Mouse (Mus musculus): ENCODE measurements around the gene Nfix. TPM values are rescaled to one million over a fixed set of nuclear protein-coding genes. Genes with fewer than 3 reads are reported as not detected.

Gene Nfix
- polyA plus RNA-seq, 1 experiment from 2014 or later = 14.8 TPM

DNA sequence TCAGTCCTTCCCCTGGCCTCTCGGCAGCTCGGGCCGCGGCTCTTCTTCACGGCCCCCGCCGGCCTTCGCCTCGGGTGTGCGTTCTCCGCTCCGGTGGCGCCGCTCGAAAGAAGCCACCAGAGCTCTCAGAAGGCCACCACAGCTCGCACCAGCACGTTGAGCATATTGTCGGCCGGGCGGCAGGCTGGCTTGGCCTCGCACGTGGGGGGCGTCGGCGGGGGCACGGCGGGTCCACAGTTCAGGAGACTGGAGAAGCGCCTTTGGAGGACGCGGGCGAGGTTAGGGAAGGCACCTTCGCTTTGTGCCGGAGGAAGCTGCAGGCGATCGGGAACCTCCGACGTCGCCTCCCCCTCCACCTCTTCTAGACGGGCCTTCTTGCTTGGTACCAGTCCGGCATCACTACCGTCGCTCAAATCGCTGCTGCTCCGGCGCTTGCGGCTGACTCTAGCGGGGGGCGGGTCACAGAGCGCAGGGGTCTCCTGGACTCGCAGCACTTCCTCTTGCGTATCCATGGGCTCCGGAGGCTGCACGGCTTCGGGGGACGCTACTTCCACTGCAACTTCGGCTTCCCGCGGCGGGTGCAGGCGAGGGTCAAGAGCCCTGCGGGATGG lies 138.1 kb downstream of the Nfix start:
- Histone ChIP-seq H3K36me3 (no peaks in the 10 kb centered on the region), H3K9me3 (no peaks in the 10 kb centered on the region), H3K4me2 (replicated peaks) (peak overlapping the region; percentile 84), H3K27ac (peak overlapping the region; percentile 94), H3K4me1 (replicated peaks) (peaks cover 24% of the 10 kb centered on the region), H3K9ac (peak overlapping the region; percentile 89), H3K27me3 (replicated peaks) (no peaks in the 10 kb centered on the region), H3K4me3 (replicated peaks) (peak overlapping the region; percentile 76)
- under 1% methylated on average over 61 of the region's 61 CpGs for WGBS
- peak; percentile 0; the same call in 1 of the 2 replicates for ATAC-seq

DNA sequence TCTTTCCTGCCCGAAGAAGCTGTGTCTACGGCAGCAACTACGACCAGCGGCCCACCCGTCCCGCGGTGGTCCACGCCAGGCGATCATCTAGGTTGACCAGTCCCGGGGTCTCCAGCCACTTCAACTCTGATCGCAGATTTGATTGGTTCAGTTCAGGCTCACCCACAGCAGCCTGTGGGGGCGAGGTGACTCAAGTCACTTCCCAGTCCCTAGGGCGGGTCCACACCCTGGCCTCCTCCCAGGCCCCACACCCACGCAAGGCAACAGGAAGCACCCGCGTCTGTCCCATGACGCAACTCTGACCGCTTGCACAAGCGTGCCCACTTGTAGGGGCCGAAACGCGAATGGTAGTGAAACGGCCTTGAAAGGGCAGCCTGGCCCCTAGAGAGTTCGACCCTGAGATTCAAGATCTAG lies 138.7 kb downstream of the Nfix start:
- Histone ChIP-seq H3K4me3 (replicated peaks) (peak overlapping the region; percentile 76), H3K27ac (peak overlapping the region; percentile 94), H3K36me3 (no peaks in the 10 kb centered on the region), H3K4me2 (replicated peaks) (peak overlapping the region; percentile 84), H3K27me3 (replicated peaks) (no peaks in the 10 kb centered on the region), H3K9me3 (no peaks in the 10 kb centered on the region), H3K9ac (peak overlapping the region; percentile 89), H3K4me1 (replicated peaks) (peaks cover 30% of the 10 kb centered on the region)
- WGBS = under 1% methylated on average over 24 of the region's 24 CpGs
- peak; percentile 44 for ATAC-seq

DNA sequence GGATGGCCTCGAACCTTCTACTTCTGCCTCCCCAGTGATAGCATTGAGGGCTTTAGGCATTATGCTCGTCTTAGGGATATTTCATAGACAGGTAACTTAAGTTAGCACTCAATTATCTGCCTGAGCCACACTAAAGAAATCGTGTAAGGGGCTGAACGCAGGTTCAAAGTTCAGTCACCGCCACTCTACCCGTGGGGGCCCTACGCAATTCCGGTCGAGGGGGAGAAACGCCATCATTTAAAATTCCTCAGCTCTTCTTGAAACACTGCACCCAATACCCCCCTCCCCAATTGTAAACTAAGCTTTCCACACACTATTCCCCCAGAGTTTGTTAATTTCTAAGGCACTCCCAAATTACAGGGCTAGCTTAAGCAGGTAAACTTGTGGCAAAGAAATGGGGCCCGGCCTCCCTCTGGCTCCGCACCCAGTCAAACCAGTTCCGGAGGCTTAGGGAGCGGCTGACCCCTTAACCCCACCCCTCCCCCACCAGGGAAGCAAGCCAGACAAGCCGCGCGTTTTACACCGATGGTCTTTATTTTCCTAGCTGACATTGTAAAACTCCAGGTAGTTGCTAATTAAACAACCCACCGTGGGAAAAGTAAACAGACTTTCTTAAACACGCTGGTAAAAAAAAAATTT lies 139.2 kb downstream of the Nfix start:
- Histone ChIP-seq H3K4me3 (replicated peaks) (peak overlapping the region; percentile 76), H3K9ac (peak overlapping the region; percentile 89), H3K27me3 (replicated peaks) (no peaks in the 10 kb centered on the region), H3K9me3 (no peaks in the 10 kb centered on the region), H3K36me3 (no peaks in the 10 kb centered on the region), H3K4me1 (replicated peaks) (peaks cover 33% of the 10 kb centered on the region), H3K4me2 (replicated peaks) (peak overlapping the region; percentile 84), H3K27ac (peak overlapping the region; percentile 94)
- WGBS = 1% methylated on average over 20 of the region's 20 CpGs
- peak; percentile 19; the same call in 1 of the 2 replicates for ATAC-seq

DNA sequence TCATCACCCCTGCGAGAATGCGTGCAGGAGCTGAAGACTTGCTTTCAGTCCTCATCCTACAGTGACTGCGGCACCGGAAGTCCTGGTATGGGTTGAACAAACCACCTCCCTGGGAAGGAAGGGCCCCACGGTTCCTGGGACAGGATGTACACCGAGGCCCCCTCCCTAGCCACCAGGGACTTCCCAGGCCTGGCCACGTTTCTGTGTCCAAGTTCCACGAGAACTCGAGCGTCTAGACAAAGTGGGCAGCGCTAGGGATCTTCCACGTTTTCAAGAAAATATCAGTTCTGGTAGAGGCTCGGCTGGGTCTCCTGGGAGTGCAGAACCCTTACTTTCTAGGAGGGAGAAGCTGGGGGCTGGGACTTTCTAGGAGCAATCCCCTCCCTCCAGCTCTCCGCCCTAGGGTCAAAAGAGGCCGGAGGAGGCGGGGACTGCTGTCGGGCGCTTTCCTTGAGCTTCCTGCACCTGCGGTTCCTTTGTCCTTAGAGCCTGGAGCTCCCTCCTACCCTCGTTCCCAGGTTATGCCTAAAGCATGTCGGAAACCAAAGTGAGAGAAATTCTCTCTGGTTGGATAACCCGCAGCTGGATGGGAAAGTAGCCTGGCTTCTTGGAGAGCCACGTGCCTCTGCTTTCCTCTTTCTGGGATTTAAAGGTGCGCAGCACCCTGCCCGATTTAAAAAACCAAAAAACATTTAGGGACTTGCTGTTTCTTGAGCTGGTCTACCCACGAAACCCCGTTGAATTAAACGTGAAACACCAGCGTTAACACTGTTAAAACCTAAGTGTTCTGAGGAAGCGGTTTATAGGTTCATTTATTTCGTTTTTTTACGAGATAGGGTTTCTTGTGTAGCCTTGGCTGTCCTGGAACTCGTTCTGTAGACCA lies 140.0 kb downstream of the Nfix start:
- peak overlapping the region; percentile 76 for H3K4me3 ChIP-seq (replicated peaks)
- 3% methylated on average over 33 of the region's 33 CpGs for WGBS
- ATAC-seq = no peak
- H3K9ac ChIP-seq = peak overlapping the region; percentile 89
- H3K9me3 ChIP-seq = no peaks in the 10 kb centered on the region
- no peaks in the 10 kb centered on the region for H3K36me3 ChIP-seq
- H3K27me3 ChIP-seq (replicated peaks) = no peaks in the 10 kb centered on the region
- peaks cover 35% of the 10 kb centered on the region for H3K4me1 ChIP-seq (replicated peaks)
- peak overlapping the region; percentile 94 for H3K27ac ChIP-seq
- H3K4me2 ChIP-seq (replicated peaks) = peak overlapping the region; percentile 84

DNA sequence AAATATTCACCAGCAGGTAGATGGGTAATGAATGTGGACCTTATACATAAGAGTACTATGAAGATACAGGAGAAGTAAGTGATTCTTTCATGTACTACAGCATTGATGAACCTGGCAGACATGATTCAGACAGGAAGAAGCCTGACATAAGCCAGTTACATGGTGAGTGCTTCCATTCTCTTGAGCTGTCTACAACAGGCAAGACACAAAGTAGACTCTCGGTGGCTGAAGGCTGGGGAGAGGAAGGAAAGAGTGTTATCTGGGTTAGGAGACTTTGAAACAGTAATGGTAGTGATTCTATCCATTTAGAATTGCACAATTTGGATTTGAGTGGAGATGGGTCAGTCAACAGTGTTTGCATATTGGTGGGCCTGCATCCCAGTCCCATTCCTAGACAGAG lies 141.2 kb downstream of the Nfix start:
- H3K4me2 ChIP-seq (replicated peaks) = peak overlapping the region; percentile 84; the same call in 1 of the 2 replicates
- no peaks in the 10 kb centered on the region for H3K27me3 ChIP-seq (replicated peaks)
- H3K4me3 ChIP-seq (replicated peaks) = no peak overlapping the region
- no peak for ATAC-seq
- H3K36me3 ChIP-seq = no peaks in the 10 kb centered on the region
- H3K4me1 ChIP-seq (replicated peaks) = peaks cover 39% of the 10 kb centered on the region
- no peak overlapping the region for H3K9ac ChIP-seq
- no peaks in the 10 kb centered on the region for H3K9me3 ChIP-seq
- H3K27ac ChIP-seq = peak overlapping the region; percentile 94
- 36% methylated on average over 1 of the region's 1 CpGs for WGBS

DNA sequence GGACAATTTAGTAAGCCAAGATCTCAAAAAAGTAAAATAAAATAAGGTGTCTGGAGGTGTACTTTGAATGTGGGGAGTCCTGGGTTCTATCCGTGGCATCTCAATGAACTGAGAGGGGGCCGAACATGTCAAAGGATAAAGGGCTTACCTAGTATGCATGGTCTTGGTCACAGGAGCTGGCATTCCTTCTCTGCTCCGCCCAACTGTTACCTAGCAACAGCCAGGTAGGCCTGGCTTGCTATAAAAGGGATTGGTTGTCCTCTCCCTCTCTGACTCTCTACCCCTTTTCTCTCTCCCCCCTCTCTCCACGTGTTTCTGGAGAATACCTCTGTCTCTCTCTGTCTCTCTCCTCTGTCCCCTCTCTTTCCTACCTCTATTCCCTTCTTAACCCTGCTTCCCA lies 142.5 kb downstream of the Nfix start:
- Histone ChIP-seq H3K4me2 (replicated peaks) (peak overlapping the region; percentile 88), H3K27ac (peak overlapping the region; percentile 99)

DNA sequence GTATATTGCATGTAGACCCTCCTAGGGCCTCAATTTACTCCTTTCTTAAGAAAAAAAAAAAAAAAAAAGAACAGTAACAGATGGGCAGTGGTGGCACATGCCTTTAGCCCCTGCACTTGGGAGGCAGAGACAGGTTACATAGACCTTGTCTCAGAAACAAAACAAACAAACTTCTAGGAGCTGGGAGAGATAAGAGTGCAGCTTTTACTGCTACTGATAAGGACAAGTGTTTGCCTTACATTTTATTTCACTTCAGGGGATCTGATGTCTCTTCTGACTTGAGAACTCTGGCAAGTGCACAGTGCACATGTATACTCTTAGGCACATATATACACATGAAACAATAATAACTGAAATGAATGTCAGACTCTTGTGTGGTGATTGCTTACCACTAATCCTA lies 142.9 kb downstream of the Nfix start:
- peak overlapping the region; percentile 88 for H3K4me2 ChIP-seq (replicated peaks)
- H3K36me3 ChIP-seq = no peaks in the 10 kb centered on the region
- ATAC-seq = peak; percentile 18
- H3K27me3 ChIP-seq (replicated peaks) = no peaks in the 10 kb centered on the region
- peak overlapping the region; percentile 41 for H3K4me3 ChIP-seq (replicated peaks)
- H3K9me3 ChIP-seq = no peaks in the 10 kb centered on the region
- 0 out of 2 replicates have a peak overlapping the region, but pooled peaks have one; percentile 58 for H3K9ac ChIP-seq
- peak overlapping the region; percentile 99 for H3K27ac ChIP-seq
- peaks cover 35% of the 10 kb centered on the region for H3K4me1 ChIP-seq (replicated peaks)

More for the DNA sequence above, 142.5 kb downstream of the Nfix start:
- Histone ChIP-seq H3K4me1 (replicated peaks) (peaks cover 35% of the 10 kb centered on the region), H3K27me3 (replicated peaks) (no peaks in the 10 kb centered on the region), H3K9me3 (no peaks in the 10 kb centered on the region), H3K9ac (no peak overlapping the region), H3K36me3 (no peaks in the 10 kb centered on the region), H3K4me3 (replicated peaks) (no peak overlapping the region)
- 0 out of 2 replicates have a peak, but pooled peaks have one; percentile 8 for ATAC-seq
- WGBS = 49% methylated on average over 4 of the region's 4 CpGs

DNA sequence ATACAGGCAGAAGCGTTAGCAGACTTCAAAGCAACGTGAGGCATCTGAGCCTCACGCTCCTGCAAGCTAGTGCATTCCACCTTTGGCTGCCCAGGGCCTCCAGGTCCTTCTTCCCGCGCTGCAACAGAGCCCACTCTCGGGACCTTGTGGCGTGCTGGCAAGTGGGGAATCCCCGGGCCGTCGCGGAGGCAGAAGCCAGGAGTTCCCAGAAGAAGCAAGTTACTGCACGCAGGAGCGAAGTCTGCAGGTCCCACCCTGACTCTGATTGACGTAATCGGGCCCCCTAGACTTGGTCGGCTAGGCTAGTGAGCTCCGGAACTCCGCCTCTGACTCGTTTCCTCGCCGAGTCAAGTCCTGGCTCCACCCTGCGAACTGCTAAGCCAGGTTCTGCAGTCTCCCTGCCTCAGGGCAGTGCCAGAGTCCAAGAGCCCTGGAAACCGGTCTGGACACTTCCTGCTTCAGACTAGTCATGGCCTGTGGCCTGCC lies 143.5 kb downstream of the Nfix start:
- peak overlapping the region; percentile 58 for H3K9ac ChIP-seq
- peak overlapping the region; percentile 41 for H3K4me3 ChIP-seq (replicated peaks)
- H3K27ac ChIP-seq = peak overlapping the region; percentile 99
- no peaks in the 10 kb centered on the region for H3K36me3 ChIP-seq
- H3K27me3 ChIP-seq (replicated peaks) = no peaks in the 10 kb centered on the region
- ATAC-seq = peak; percentile 80
- H3K4me2 ChIP-seq (replicated peaks) = peak overlapping the region; percentile 88
- H3K4me1 ChIP-seq (replicated peaks) = peaks cover 35% of the 10 kb centered on the region
- no peaks in the 10 kb centered on the region for H3K9me3 ChIP-seq
- WGBS = under 1% methylated on average over 23 of the region's 23 CpGs

DNA sequence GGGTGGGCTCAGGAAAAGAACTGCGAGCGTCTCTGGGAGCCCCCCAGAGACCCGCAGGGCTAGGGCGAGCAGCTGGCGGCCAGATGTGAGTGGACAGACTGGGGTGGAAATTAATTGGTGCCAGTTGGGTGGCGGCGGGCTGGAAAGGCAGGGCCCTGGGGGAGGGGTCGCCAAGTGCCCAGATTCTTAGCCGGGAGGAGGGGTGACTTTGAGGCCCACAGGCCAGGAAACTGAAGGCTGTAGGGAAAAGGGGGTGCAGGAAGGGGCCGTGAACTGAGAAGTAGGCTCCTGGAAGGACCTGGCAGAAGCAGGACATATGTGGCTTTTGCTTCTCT lies 144.0 kb downstream of the Nfix start:
- 0 out of 2 replicates have a peak, but pooled peaks have one; percentile 0 for ATAC-seq
- H3K36me3 ChIP-seq = no peaks in the 10 kb centered on the region
- WGBS = under 1% methylated on average over 10 of the region's 10 CpGs
- H3K9me3 ChIP-seq = no peaks in the 10 kb centered on the region
- peaks cover 35% of the 10 kb centered on the region for H3K4me1 ChIP-seq (replicated peaks)
- peak overlapping the region; percentile 88 for H3K4me2 ChIP-seq (replicated peaks)
- H3K27ac ChIP-seq = peak overlapping the region; percentile 99
- H3K27me3 ChIP-seq (replicated peaks) = no peaks in the 10 kb centered on the region
- peak overlapping the region; percentile 41 for H3K4me3 ChIP-seq (replicated peaks)
- H3K9ac ChIP-seq = peak overlapping the region; percentile 58

DNA sequence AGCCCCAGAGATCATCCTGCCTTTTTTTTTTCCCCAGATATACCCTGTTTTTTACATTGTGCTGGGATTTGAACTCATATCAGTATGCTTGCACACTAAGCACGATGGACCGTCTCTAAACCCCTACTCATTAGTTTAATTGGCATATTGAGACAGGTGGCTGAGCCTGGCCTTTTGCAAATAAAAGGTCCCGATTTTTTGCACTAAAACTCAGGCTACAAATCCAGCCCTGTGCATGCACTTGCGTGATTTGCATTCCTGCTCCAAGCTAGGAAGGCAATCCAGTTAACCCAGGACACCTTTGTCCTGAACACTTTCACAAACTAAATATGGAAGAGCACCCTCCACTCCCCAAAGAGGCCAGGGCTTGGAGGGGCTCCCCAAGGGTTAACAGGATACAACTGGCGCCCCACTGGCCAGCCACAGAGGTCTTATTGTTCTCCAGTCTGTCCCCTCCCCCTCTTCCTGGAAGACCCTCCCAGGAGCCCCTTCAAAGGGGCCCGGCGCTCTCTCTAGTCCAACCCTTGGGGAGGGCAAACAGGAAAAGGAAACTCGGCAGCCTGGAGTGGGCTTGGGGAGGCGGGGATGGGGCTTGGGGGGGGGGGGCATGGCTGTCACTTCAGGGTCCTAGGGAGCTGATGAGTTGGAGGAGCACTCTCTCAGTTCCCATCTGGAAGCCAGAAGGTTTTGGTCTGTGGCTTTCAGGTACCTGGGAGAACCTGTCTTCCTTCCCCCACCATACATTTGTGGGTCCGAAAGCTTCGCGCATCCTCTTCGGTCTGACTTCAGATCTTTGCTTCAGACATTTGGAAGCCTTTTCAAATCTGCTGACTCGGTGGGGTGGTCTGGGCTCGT lies 144.6 kb downstream of the Nfix start:
- Histone ChIP-seq H3K9me3 (no peaks in the 10 kb centered on the region), H3K27me3 (replicated peaks) (no peaks in the 10 kb centered on the region), H3K4me2 (replicated peaks) (peak overlapping the region; percentile 88), H3K4me3 (replicated peaks) (peak overlapping the region; percentile 41), H3K4me1 (replicated peaks) (peaks cover 35% of the 10 kb centered on the region), H3K27ac (peak overlapping the region; percentile 99), H3K36me3 (no peaks in the 10 kb centered on the region), H3K9ac (peak overlapping the region; percentile 58)
- ATAC-seq = peak; percentile 21
- WGBS = 2% methylated on average over 15 of the region's 15 CpGs

GRCm38 (mm10) chr8:84654597-84654996 lies 145.5 kb downstream of the Nfix start:
- no peak overlapping the region for H3K9ac ChIP-seq
- H3K4me1 ChIP-seq (replicated peaks) = peaks cover 32% of the 10 kb centered on the region
- H3K27me3 ChIP-seq (replicated peaks) = no peaks in the 10 kb centered on the region
- H3K27ac ChIP-seq = peak overlapping the region; percentile 99
- WGBS = 46% methylated on average over 4 of the region's 4 CpGs
- H3K36me3 ChIP-seq = no peaks in the 10 kb centered on the region
- ATAC-seq = no peak
- H3K4me3 ChIP-seq (replicated peaks) = no peak overlapping the region
- peak overlapping the region; percentile 88 for H3K4me2 ChIP-seq (replicated peaks)
- H3K9me3 ChIP-seq = no peaks in the 10 kb centered on the region
